Mouse (Mus musculus): ENCODE data around the gene Ppp1r12a.

GRCm38 (mm10) chr10:108277198-108277597, 115.2 kb downstream of the Ppp1r12a start:
- TF ChIP-seq MAX (IDR thresholded peaks at IDR 0.05; ENCODE audit: low read depth) = no peak
- TF ChIP-seq MYOG (IDR thresholded peaks at IDR 0.05; ENCODE audit: control insufficient read depth in 1 of 3, insufficient read depth in 1 of 3, insufficient read length in 2 of 3, low read depth in 2 of 3) = no peak
- TF ChIP-seq TCF12 (IDR thresholded peaks at IDR 0.05; ENCODE audit: insufficient read depth, poor library complexity, severe bottlenecking) = no peak
- no peak for TF ChIP-seq POLR2A (IDR thresholded peaks at IDR 0.05; ENCODE audit: insufficient read length, low read depth)
- TF ChIP-seq USF1 (IDR thresholded peaks at IDR 0.05; ENCODE audit: low read depth) = no peak
- no peak for TF ChIP-seq E2F4 (IDR thresholded peaks at IDR 0.05; ENCODE audit: insufficient read depth)

Measured in myocyte (in vitro differentiated cells).